Comparison of ENCODE assay signal across 8 mouse cellular contexts in the genomic region with DNA sequence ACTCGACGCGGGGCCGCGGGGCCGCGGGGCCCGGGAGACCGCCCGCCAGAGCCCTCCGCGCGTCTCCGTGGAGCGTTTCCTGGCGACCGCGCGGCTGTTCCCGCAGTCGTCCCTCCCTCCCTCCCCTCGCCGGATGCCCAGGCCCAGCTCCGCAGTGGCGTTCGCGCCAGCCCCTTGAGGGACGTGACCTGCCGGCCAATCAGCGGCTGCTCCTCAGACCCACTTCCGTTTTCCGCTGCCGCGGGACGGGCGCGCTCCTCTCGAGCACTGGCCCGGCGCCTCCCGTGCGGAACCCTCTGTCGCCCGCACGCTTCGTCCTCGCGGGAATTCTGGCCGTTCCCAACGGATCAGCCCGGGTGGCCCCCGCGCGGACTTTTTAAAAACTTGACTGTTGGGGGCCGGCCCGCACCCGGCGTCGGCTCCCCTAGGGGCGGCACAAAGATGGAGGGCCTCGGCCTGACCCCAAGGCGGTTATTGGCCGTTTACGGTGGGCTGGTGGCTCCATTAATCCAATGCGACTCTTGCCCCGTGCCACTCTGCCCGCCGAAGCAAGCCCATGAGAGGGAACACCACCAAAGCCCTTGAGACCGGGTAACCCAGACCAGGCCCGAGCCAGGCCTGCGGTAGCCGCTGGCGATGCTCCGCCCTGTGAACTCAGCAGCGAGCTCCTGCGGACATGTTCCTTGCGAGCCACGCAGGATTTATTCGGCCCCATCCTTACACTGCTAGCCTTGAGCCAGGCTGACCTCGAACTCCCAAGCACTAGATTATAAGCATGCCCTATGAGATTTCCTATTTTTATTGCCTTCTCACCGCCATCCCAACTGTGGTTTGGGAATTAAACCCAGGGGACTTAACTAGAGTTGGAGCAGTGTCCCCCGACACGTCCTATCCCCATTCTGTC. TPM values are rescaled to one million over a fixed set of nuclear protein-coding genes. Genes with fewer than 3 reads are reported as not detected.
A peak's percentile ranks its signal among the peaks of the same experiment; 100 is the strongest.
DNase-seq lines count a peak whose midpoint lies in the region; ATAC-seq lines count a peak whose summit lies in the region.

No protein-coding gene starts in this region.

- ATAC-seq in hindbrain, embryonic 16.5 days = peak; percentile 98

- H3K27ac ChIP-seq in hindbrain, embryonic 16.5 days (ENCODE audit: low read depth, low read length) = peak overlapping the region; percentile 100

- under 1% methylated on average over 61 of the region's 83 CpGs for WGBS in hindbrain, embryonic 16.5 days

- peak overlapping the region; percentile 92 for H3K4me3 ChIP-seq in hindbrain, embryonic 16.5 days (ENCODE audit: low read length)

- DNase-seq in ZHBTc4 (ENCODE audit: low read depth, low spot score) = peak; percentile 97
- peak; percentile 93 to 95 for DNase-seq in cerebellum, postnatal 4 days (ENCODE audit: low spot score in 2 of 2)
- peak; percentile 96 for DNase-seq in gastrocnemius, adult 18-20 months (ENCODE audit: low spot score)
- DNase-seq in left cerebral cortex, adult 18-20 months (ENCODE audit: low spot score in 2 of 2) = peak; percentile 94 to 97
- peak; percentile 97 to 99 for DNase-seq in lung, postnatal 4 days
- peak; percentile 98 for DNase-seq in retina, postnatal 1 day
- DNase-seq in thymus, postnatal 4 days = peak; percentile 94

- peaks cover 20% of the 10 kb centered on the region for H3K4me1 ChIP-seq in hindbrain, embryonic 16.5 days (ENCODE audit: control insufficient read depth, insufficient read depth, low read depth, low read length)

- H3K9me3 ChIP-seq in hindbrain, embryonic 16.5 days (ENCODE audit: control insufficient read depth, low read length) = no peaks in the 10 kb centered on the region

- peak overlapping the region; percentile 100 for H3K9ac ChIP-seq in hindbrain, embryonic 16.5 days (ENCODE audit: low read depth, low read length)

- peaks cover 2% of the 10 kb centered on the region; the same call in 1 of the 2 replicates for H3K36me3 ChIP-seq in hindbrain, embryonic 16.5 days (ENCODE audit: control insufficient read depth, insufficient read depth, low read length)

- no peaks in the 10 kb centered on the region for H3K27me3 ChIP-seq in hindbrain, embryonic 16.5 days (replicated peaks; ENCODE audit: control insufficient read depth, insufficient read depth, low read length)

- H3K4me2 ChIP-seq in hindbrain, embryonic 16.5 days (ENCODE audit: low read length) = peak overlapping the region; percentile 67

RNA-seq across cellular contexts. Expression of a gene that starts 0.7 kb away (rescaled TPM):
- total RNA-seq in gastrocnemius, adult 18-20 months (2021) = 10 to 100 TPM; 30.8 to 34.4 TPM
- 27.7 and 33.3 TPM in 2 replicates for polyA plus RNA-seq in hindbrain, embryonic 16.5 days (2015; fragmentation: Nextera tagmentation; extraction: Ambion mirVana)
- 100 to 1,000 TPM; 125 to 127 TPM for total RNA-seq in left cerebral cortex, adult 18-20 months (2021)

RNA-seq across cellular contexts. Expression of a gene that starts 15.6 kb away (rescaled TPM):
- total RNA-seq in gastrocnemius, adult 18-20 months (2021) = under 1 TPM; 0.26 to 0.78 TPM
- polyA plus RNA-seq in hindbrain, embryonic 16.5 days (2015; fragmentation: Nextera tagmentation; extraction: Ambion mirVana) = 13.2 and 13.6 TPM in 2 replicates
- 10 to 100 TPM; 30.1 to 33.9 TPM for total RNA-seq in left cerebral cortex, adult 18-20 months (2021)

RNA-seq across cellular contexts. Expression of a gene that starts 28.4 kb away (rescaled TPM):
- total RNA-seq in gastrocnemius, adult 18-20 months (2021) = 1 to 10 TPM; 5.9 to 7.9 TPM
- 53.5 and 56.3 TPM in 2 replicates for polyA plus RNA-seq in hindbrain, embryonic 16.5 days (2015; fragmentation: Nextera tagmentation; extraction: Ambion mirVana)
- total RNA-seq in left cerebral cortex, adult 18-20 months (2021) = 10 to 100 TPM; 29.6 to 33.2 TPM

Comparison
In these comparisons a context has a peak if more than half of its experiments do, and no peak if none do; other contexts are left out.
1. Peak in every context shown above with its lines: DNase-seq, ATAC-seq, H3K4me3 ChIP-seq and H3K27ac ChIP-seq.
2. RNA of a gene that starts 15.6 kb away (total RNA-seq): 30.1 to 33.9 TPM in left cerebral cortex, adult 18-20 months; 0.26 to 0.78 TPM in gastrocnemius, adult 18-20 months; every median in the first group is over 10 times any median in the second.